Mouse (Mus musculus): ENCODE results near the gene Nr1i2. TPM values are rescaled to one million over a fixed set of nuclear protein-coding genes. Genes with fewer than 3 reads are reported as not detected.

Nr1i2 gene
- total RNA-seq, 2 experiments from 2014 or later, result not detected

- ATAC-seq (replicated peaks; ENCODE audit: poor library complexity, severe bottlenecking), result no peak
These were observed 5.8 kb downstream of the Nr1i2 start for GRCm38 (mm10) chr16:38288851-38289250.

GRCm38 (mm10) chr16:38287762-38288161 lies 6.9 kb downstream of the Nr1i2 start:
- ATAC-seq (replicated peaks; ENCODE audit: poor library complexity, severe bottlenecking), result no peak

- no peak for ATAC-seq (replicated peaks; ENCODE audit: poor library complexity, severe bottlenecking)
These were observed 7.3 kb downstream of the Nr1i2 start for GRCm38 (mm10) chr16:38287357-38287756.

GRCm38 (mm10) chr16:38286541-38286940 lies 8.1 kb downstream of the Nr1i2 start:
- ATAC-seq (replicated peaks; ENCODE audit: poor library complexity, severe bottlenecking), result no peak

- peak; percentile 81 for ATAC-seq (replicated peaks; ENCODE audit: poor library complexity, severe bottlenecking)
These were observed 8.8 kb downstream of the Nr1i2 start for GRCm38 (mm10) chr16:38285801-38286200.

DNA sequence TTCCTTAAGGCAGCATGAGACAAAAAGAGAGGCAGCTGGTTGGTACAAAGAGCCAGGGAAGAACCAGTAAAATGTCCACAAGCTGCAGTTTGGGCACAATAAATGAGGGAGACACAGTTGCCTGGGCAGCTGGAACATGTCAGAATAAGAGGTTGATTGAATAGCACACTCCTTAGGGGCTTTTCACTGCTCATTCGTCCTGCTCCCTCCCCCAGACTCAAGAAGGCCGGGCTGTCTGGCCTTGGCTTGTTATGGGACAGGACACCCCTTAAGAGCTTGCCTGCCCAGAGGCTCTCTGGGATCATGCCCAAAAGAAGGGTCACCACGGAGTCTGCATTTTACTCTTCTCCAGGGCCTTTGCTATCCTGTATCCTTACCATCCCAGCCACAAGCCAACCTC lies 11.3 kb downstream of the Nr1i2 start:
- no peak for ATAC-seq (replicated peaks; ENCODE audit: poor library complexity, severe bottlenecking)

- ATAC-seq (replicated peaks; ENCODE audit: poor library complexity, severe bottlenecking), result no peak
These were observed 12.0 kb downstream of the Nr1i2 start for GRCm38 (mm10) chr16:38282559-38283160.

GRCm38 (mm10) chr16:38280951-38281350 lies 13.7 kb downstream of the Nr1i2 start:
- no peak for ATAC-seq (replicated peaks; ENCODE audit: poor library complexity, severe bottlenecking)

- ATAC-seq (replicated peaks; ENCODE audit: poor library complexity, severe bottlenecking), result no peak
These were observed 14.8 kb downstream of the Nr1i2 start for GRCm38 (mm10) chr16:38279794-38280193.

- no peak for ATAC-seq (replicated peaks; ENCODE audit: poor library complexity, severe bottlenecking)
These were observed 19.9 kb downstream of the Nr1i2 start for GRCm38 (mm10) chr16:38274737-38275136.

DNA sequence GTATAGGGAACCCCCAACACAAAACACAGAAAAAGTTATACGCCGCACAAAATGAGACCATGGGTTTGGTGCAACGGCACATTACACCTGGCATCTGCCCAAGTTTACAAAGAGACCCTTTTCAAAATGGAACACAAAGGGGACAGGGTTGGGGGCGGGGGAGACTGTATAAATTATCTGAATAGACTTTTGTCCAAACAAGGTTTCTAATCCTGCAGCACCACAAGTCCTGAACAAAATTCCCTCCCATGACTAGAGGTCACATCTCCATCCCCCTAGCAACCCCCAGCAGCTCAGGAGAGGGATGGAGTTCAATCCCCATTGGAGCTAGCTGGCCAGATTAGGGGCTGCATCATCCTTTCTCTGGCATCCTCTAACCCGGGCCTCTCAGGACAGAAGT lies 22.1 kb downstream of the Nr1i2 start:
- ATAC-seq (replicated peaks; ENCODE audit: poor library complexity, severe bottlenecking), result no peak

DNA sequence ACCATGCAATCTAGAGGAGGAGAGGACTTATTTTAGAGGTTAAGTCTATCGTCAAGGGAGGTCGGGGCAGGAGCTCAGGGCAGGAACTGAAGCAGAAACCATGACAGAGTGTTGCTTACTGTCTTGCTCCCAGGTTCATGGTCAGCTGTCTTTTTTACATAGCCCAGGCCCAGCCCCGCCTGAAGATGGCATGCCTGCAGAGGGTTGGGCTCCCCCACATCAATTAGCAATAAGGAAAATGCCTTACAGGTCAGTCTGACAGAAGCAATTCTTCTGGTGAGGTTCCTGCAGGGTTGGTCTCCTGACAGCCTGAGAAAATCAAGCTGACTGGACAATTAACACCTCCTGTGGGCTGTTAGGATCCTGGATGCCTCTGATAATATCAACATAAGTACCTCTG lies 23.0 kb downstream of the Nr1i2 start:
- no peak for ATAC-seq (replicated peaks; ENCODE audit: poor library complexity, severe bottlenecking)

- no peak for ATAC-seq (replicated peaks; ENCODE audit: poor library complexity, severe bottlenecking)
These were observed 38.7 kb downstream of the Nr1i2 start for GRCm38 (mm10) chr16:38255927-38256326.

GRCm38 (mm10) chr16:38255107-38255506 lies 39.5 kb downstream of the Nr1i2 start:
- no peak for ATAC-seq (replicated peaks; ENCODE audit: poor library complexity, severe bottlenecking)

GRCm38 (mm10) chr16:38254001-38254400 lies 40.6 kb downstream of the Nr1i2 start:
- peak; percentile 67 for ATAC-seq (replicated peaks; ENCODE audit: poor library complexity, severe bottlenecking)

DNA sequence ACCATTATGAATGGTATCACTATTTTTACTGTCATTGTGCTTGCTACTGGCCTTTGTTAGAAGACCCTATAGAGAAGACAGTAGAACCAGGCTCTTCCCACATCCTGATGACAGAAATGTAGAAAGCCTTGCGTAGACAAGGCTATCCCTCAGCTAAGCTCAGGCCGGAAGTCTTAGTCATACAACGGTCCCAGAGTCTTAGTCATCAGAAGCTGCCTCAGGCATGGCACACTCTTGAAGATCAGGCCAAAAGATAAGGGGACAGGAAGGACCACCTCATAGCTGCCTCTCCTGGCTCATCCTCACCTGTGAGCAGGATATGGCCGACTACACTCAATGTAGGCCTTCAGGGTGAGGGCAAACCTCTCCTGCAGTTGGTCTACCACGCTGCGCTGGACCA lies 44.2 kb downstream of the Nr1i2 start:
- no peak for ATAC-seq (replicated peaks; ENCODE audit: poor library complexity, severe bottlenecking)

GRCm38 (mm10) chr16:38248331-38248961 lies 46.2 kb downstream of the Nr1i2 start:
- no peak for ATAC-seq (replicated peaks; ENCODE audit: poor library complexity, severe bottlenecking)

- ATAC-seq (replicated peaks; ENCODE audit: poor library complexity, severe bottlenecking), result no peak
These were observed 48.6 kb downstream of the Nr1i2 start for GRCm38 (mm10) chr16:38245849-38246585.

DNA sequence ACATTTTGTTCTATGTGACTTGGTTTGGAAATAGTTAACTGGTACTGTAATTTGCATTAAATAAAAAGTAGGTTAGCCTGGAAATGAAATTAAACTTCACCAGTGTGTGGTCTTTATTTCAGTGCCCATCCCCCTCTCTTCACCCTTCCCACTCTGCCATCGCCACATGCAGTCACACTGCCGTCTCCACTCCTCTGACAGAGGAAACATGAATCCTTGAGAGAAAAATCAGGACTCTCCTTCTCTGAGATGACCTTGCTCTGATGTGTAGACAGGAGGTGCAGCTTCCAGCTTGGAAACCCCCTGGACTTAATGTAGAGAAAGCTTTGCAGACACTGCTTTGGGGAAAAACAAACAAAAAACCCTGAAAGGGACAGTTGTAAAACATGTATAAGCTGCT lies 49.2 kb downstream of the Nr1i2 start:
- ATAC-seq (replicated peaks; ENCODE audit: poor library complexity, severe bottlenecking), result no peak

GRCm38 (mm10) chr16:38244111-38244510 lies 50.5 kb downstream of the Nr1i2 start:
- no peak for ATAC-seq (replicated peaks; ENCODE audit: poor library complexity, severe bottlenecking)

- ATAC-seq (replicated peaks; ENCODE audit: poor library complexity, severe bottlenecking), result peak; percentile 31
These were observed 54.5 kb downstream of the Nr1i2 start for GRCm38 (mm10) chr16:38240167-38240566.

GRCm38 (mm10) chr16:38239729-38240128 lies 54.9 kb downstream of the Nr1i2 start:
- ATAC-seq (replicated peaks; ENCODE audit: poor library complexity, severe bottlenecking), result peak; percentile 99
